Mouse (Mus musculus) left cerebral cortex, adult 18-20 months (tissue): ENCODE measurements around the gene Gys1. TPM values are rescaled to one million over a fixed set of nuclear protein-coding genes. Genes with fewer than 3 reads are reported as not detected.

Source experiments
- microRNA-seq, 2 experiments: library from miRNA; unstranded; fragments of <30 nt; microRNA quantifications; one replicate each; pipeline ENCODE4 v1.2.0; 2021
- total RNA-seq, 2 experiments: library from RNA; stranded (reverse); gene quantifications; 2 replicates each; pipeline ENCODE4 v1.2.3; 2021

The Gys1 gene
- total RNA-seq, 2 experiments from 2014 or later: 15.1 to 18.1 TPM

Small RNA genes within 50 kb of the gene (microRNA-seq; reads per million reads assigned to microRNA genes)
- 0 to 0.21 reads per million in 2 experiments for gene Gm22133

Other genes with a start within 250 kb of the Gys1 start
- gene Ccdc155, start 230.0 kb upstream of the Gys1 start, total RNA-seq: 1 to 10 TPM; 4.9 to 9.7 TPM
- 10 to 100 TPM; 33.6 to 38.3 TPM for gene Dkkl1, start 222.7 kb upstream of the Gys1 start, total RNA-seq
- 1 to 10 TPM; 2.1 to 4.3 TPM for gene Tead2, start 219.1 kb upstream of the Gys1 start, total RNA-seq
- 1 to 10 TPM; 4.8 to 5.3 TPM for gene Cd37, start 195.7 kb upstream of the Gys1 start, total RNA-seq
- gene Slc6a16, start 193.8 kb upstream of the Gys1 start, total RNA-seq: 1 to 10 TPM; 1.7 to 1.9 TPM
- not detected for gene Slc6a21, start 157.3 kb upstream of the Gys1 start, total RNA-seq
- gene Trpm4, start 101.1 kb upstream of the Gys1 start, total RNA-seq: 10 to 100 TPM; 19.0 to 26.5 TPM
- gene Hrc, start 99.6 kb upstream of the Gys1 start, total RNA-seq: under 1 TPM; 0.19 to 0.30 TPM
- gene Ppfia3, start 67.8 kb upstream of the Gys1 start, total RNA-seq: 100 to 1,000 TPM; 154 to 170 TPM
- gene Lin7b, start 64.3 kb upstream of the Gys1 start, total RNA-seq: 100 to 1,000 TPM; 133 to 165 TPM
- gene Snrnp70, start 39.1 kb upstream of the Gys1 start, total RNA-seq: 100 to 1,000 TPM; 372 to 395 TPM
- not detected for gene Kcna7, start 29.2 kb upstream of the Gys1 start, total RNA-seq
- gene Ntf5, start 21.1 kb upstream of the Gys1 start, total RNA-seq: under 1 TPM in 1 of 2 experiments, not detected in 1; 0.19 TPM
- not detected for gene Lhb, start 14.0 kb upstream of the Gys1 start, total RNA-seq
- 10 to 100 TPM; 32.4 to 34.5 TPM for gene Ruvbl2, start 3.3 kb downstream of the Gys1 start, total RNA-seq
- 100 to 1,000 TPM; 218 to 238 TPM for gene Ftl1, start 25.0 kb downstream of the Gys1 start, total RNA-seq
- gene Bax, start 32.1 kb downstream of the Gys1 start, total RNA-seq: 10 to 100 TPM; 55.2 to 59.3 TPM
- under 1 TPM in 1 of 2 experiments, not detected in 1; 0.21 TPM for gene Tulp2, start 47.0 kb downstream of the Gys1 start, total RNA-seq
- gene Gm45808, start 52.0 kb downstream of the Gys1 start, total RNA-seq: 1 to 10 TPM; 2.5 to 3.8 TPM
- 1 to 10 TPM; 3.9 to 4.7 TPM for gene Dhdh, start 54.0 kb downstream of the Gys1 start, total RNA-seq
- gene Nucb1, start 75.6 kb downstream of the Gys1 start, total RNA-seq: 100 to 1,000 TPM; 111 to 112 TPM
- gene Ppp1r15a, start 91.4 kb downstream of the Gys1 start, total RNA-seq: 10 to 100 TPM; 23.1 to 25.9 TPM
- 1 to 10 TPM; 6.1 to 8.2 TPM for gene Plekha4, start 91.5 kb downstream of the Gys1 start, total RNA-seq
- gene Hsd17b14, start 120.0 kb downstream of the Gys1 start, total RNA-seq: under 1 TPM; 0.37 to 0.56 TPM
- 10 to 100 TPM; 25.3 to 26.9 TPM for gene Bcat2, start 135.3 kb downstream of the Gys1 start, total RNA-seq
- not detected for gene Fgf21, start 180.6 kb downstream of the Gys1 start, total RNA-seq
- gene Fut1, start 182.4 kb downstream of the Gys1 start, total RNA-seq: not detected
- gene Izumo1, start 187.0 kb downstream of the Gys1 start, total RNA-seq: under 1 TPM in 1 of 2 experiments, not detected in 1; 0.21 TPM
- gene Rasip1, start 192.6 kb downstream of the Gys1 start, total RNA-seq: 1 to 10 TPM; 6.4 to 7.9 TPM
- gene Mamstr, start 205.1 kb downstream of the Gys1 start, total RNA-seq: 1 to 10 TPM; 2.0 to 2.6 TPM
- under 1 TPM; 0.12 to 0.26 TPM for gene Fut2, start 231.6 kb downstream of the Gys1 start, total RNA-seq
- gene Ntn5, start 249.2 kb downstream of the Gys1 start, total RNA-seq: 10 to 100 TPM; 11.1 to 13.3 TPM